Mouse (Mus musculus) forebrain, embryonic 16.5 days (tissue): ENCODE data around the gene Fry. TPM values are rescaled to one million over a fixed set of nuclear protein-coding genes. Genes with fewer than 3 reads are reported as not detected.

Source experiments
- ATAC-seq: fragments of 200-750 bp; cut with Nextera tagmentation; 2 replicates; pipeline ENCODE4 v1.8.0; 2017; ENCODE audit warnings: mild to moderate bottlenecking, moderate library complexity
- H3K27ac ChIP-seq: fragments of 300-500 bp; sonication (generic); 2 replicates; pipeline ENCODE4 v1.5.1; 2014; ENCODE audit warnings: low read length, control low read depth
- H3K27me3 ChIP-seq: fragments of 300-500 bp; sonication (generic); replicated peaks from 2 replicates; pipeline ENCODE4 v1.6.1; 2014; ENCODE audit warnings: low read length; ENCODE audit not compliant: control insufficient read depth, insufficient read depth
- H3K36me3 ChIP-seq: fragments of 300-500 bp; sonication (generic); 2 replicates; pipeline ENCODE4 v1.6.1; 2014; ENCODE audit not compliant: control insufficient read depth, insufficient read depth
- H3K4me1 ChIP-seq: fragments of 300-500 bp; sonication (generic); replicated peaks from 2 replicates; pipeline ENCODE4 v1.6.1; 2014; ENCODE audit warnings: low read length; ENCODE audit not compliant: control insufficient read depth, insufficient read depth
- H3K4me2 ChIP-seq: fragments of 300-500 bp; sonication (generic); 2 replicates; pipeline ENCODE4 v1.6.1; 2014; ENCODE audit warnings: mild to moderate bottlenecking, low read length, control low read depth
- H3K4me3 ChIP-seq: fragments of 300-500 bp; sonication (generic); replicated peaks from 2 replicates; pipeline ENCODE4 v1.5.1; 2014; ENCODE audit warnings: mild to moderate bottlenecking, low read length, control low read depth
- H3K9ac ChIP-seq: fragments of 300-500 bp; sonication (generic); replicated peaks from 2 replicates; pipeline ENCODE4 v1.6.1; 2014; ENCODE audit warnings: low read depth, low read length, control low read depth
- H3K9me3 ChIP-seq: fragments of 300-500 bp; sonication (generic); 2 replicates; pipeline ENCODE4 v1.6.1; 2016; ENCODE audit warnings: low read length; ENCODE audit not compliant: control insufficient read depth
- WGBS: fragments of 180-500 bp; shearing (Covaris S2); extraction: QIAGEN DNeasy Blood & Tissue Kit; methylation state at CpG from one replicate; pipeline ENCODE4 v1.1.7; 2014; 5-methylcytosine and 5-hydroxymethylcytosine counted together
- polyA plus RNA-seq: library from polyadenylated mRNA; unstranded; fragments of >200 nt; fragmentation: Nextera tagmentation; extraction: Ambion mirVana; gene quantifications from 2 replicates; pipeline ENCODE4 v1.2.1, GENCODE M21; 2015

Fry gene
- polyA plus RNA-seq, 1 experiment from 2014 or later: 45.4 TPM

- Histone ChIP-seq H3K4me2 (no peak overlapping the region), H3K27ac (no peak overlapping the region), H3K27me3 (no peaks in the 10 kb centered on the region), H3K4me1 (no peaks in the 10 kb centered on the region), H3K36me3 (peaks cover 24% of the 10 kb centered on the region), H3K9me3 (no peaks in the 10 kb centered on the region), H3K4me3 (no peak overlapping the region), H3K9ac (no peak overlapping the region)
- ATAC-seq: no peak
- 85% methylated on average over 14 of the region's 14 CpGs for WGBS
Measured at GRCm38 (mm10) chr5:150358671-150359070, 240.2 kb downstream of the Fry start.

- Histone ChIP-seq H3K27me3 (no peaks in the 10 kb centered on the region), H3K4me2 (no peak overlapping the region), H3K9me3 (peaks cover 8% of the 10 kb centered on the region), H3K27ac (no peak overlapping the region), H3K4me3 (no peak overlapping the region), H3K9ac (no peak overlapping the region), H3K36me3 (peaks cover 23% of the 10 kb centered on the region), H3K4me1 (no peaks in the 10 kb centered on the region)
- whole genome bisulfite sequencing: 93% methylated on average over 6 of the region's 6 CpGs
- ATAC-seq: no peak
Measured at GRCm38 (mm10) chr5:150362241-150362640, 243.8 kb downstream of the Fry start.

- peaks cover 8% of the 10 kb centered on the region for H3K9me3 ChIP-seq
- H3K4me2 ChIP-seq: no peak overlapping the region
- no peak overlapping the region for H3K9ac ChIP-seq
- no peak for ATAC-seq
- no peak overlapping the region for H3K27ac ChIP-seq
- no peaks in the 10 kb centered on the region for H3K4me1 ChIP-seq
- no peaks in the 10 kb centered on the region for H3K27me3 ChIP-seq
- H3K4me3 ChIP-seq: no peak overlapping the region
- H3K36me3 ChIP-seq: peaks cover 15% of the 10 kb centered on the region
- 85% methylated on average over 3 of the region's 3 CpGs for WGBS
Measured at GRCm38 (mm10) chr5:150364621-150365020, 246.2 kb downstream of the Fry start.

- Histone ChIP-seq H3K9me3 (peaks cover 8% of the 10 kb centered on the region), H3K4me2 (no peak overlapping the region), H3K4me1 (no peaks in the 10 kb centered on the region), H3K4me3 (no peak overlapping the region), H3K27me3 (no peaks in the 10 kb centered on the region), H3K9ac (no peak overlapping the region), H3K27ac (no peak overlapping the region), H3K36me3 (peaks cover 6% of the 10 kb centered on the region)
- no peak for ATAC-seq
- WGBS: 87% methylated on average over 4 of the region's 4 CpGs
Measured at GRCm38 (mm10) chr5:150367027-150367426, 248.6 kb downstream of the Fry start.

GRCm38 (mm10) chr5:150370291-150370690 is 251.8 kb downstream of the Fry start:
- no peak overlapping the region for H3K4me3 ChIP-seq
- H3K9ac ChIP-seq: no peak overlapping the region
- no peak overlapping the region for H3K27ac ChIP-seq
- peaks cover 8% of the 10 kb centered on the region for H3K9me3 ChIP-seq
- peaks cover 9% of the 10 kb centered on the region for H3K36me3 ChIP-seq
- no peaks in the 10 kb centered on the region for H3K27me3 ChIP-seq
- ATAC-seq: no peak
- H3K4me1 ChIP-seq: no peaks in the 10 kb centered on the region
- no peak overlapping the region for H3K4me2 ChIP-seq
- 57% methylated on average over 6 of the region's 6 CpGs for WGBS

- H3K27me3 ChIP-seq: no peaks in the 10 kb centered on the region
- H3K27ac ChIP-seq: no peak overlapping the region
- ATAC-seq: no peak
- no peaks in the 10 kb centered on the region for H3K4me1 ChIP-seq
- H3K4me2 ChIP-seq: no peak overlapping the region
- no peak overlapping the region for H3K9ac ChIP-seq
- H3K4me3 ChIP-seq: no peak overlapping the region
- H3K36me3 ChIP-seq: peaks cover 9% of the 10 kb centered on the region
- peaks cover 8% of the 10 kb centered on the region for H3K9me3 ChIP-seq
Measured at GRCm38 (mm10) chr5:150370895-150371294, 252.4 kb downstream of the Fry start.

- Histone ChIP-seq H3K9me3 (no peaks in the 10 kb centered on the region), H3K27me3 (no peaks in the 10 kb centered on the region), H3K4me1 (no peaks in the 10 kb centered on the region), H3K36me3 (peaks cover 9% of the 10 kb centered on the region), H3K27ac (no peak overlapping the region), H3K9ac (no peak overlapping the region), H3K4me2 (no peak overlapping the region), H3K4me3 (no peak overlapping the region)
- WGBS: 61% methylated on average over 3 of the region's 3 CpGs
- ATAC-seq: no peak
Measured at GRCm38 (mm10) chr5:150372956-150373355, 254.5 kb downstream of the Fry start.

- 84% methylated on average over 8 of the region's 8 CpGs for WGBS
- H3K4me2 ChIP-seq: no peak overlapping the region
- no peaks in the 10 kb centered on the region for H3K9me3 ChIP-seq
- ATAC-seq: no peak
- no peak overlapping the region for H3K9ac ChIP-seq
- H3K4me3 ChIP-seq: no peak overlapping the region
- peaks cover 11% of the 10 kb centered on the region; the same call in 1 of the 2 replicates for H3K36me3 ChIP-seq
- no peaks in the 10 kb centered on the region for H3K4me1 ChIP-seq
- no peak overlapping the region for H3K27ac ChIP-seq
- no peaks in the 10 kb centered on the region for H3K27me3 ChIP-seq
Measured at GRCm38 (mm10) chr5:150374778-150375559, 256.5 kb downstream of the Fry start.

- Histone ChIP-seq H3K27ac (no peak overlapping the region), H3K9me3 (0 out of 2 replicates have a peak, but pooled peaks cover 3% of the 10 kb centered on the region), H3K4me3 (no peak overlapping the region), H3K9ac (no peak overlapping the region), H3K27me3 (no peaks in the 10 kb centered on the region), H3K4me1 (no peaks in the 10 kb centered on the region), H3K36me3 (peaks cover 26% of the 10 kb centered on the region), H3K4me2 (no peak overlapping the region)
- 78% methylated on average over 18 of the region's 18 CpGs for WGBS
- ATAC-seq: no peak
Measured at GRCm38 (mm10) chr5:150378586-150378985, 260.1 kb downstream of the Fry start.
